Mouse (Mus musculus): Measurements from ENCODE around the gene Rcor3. TPM values are rescaled to one million over a fixed set of nuclear protein-coding genes. Genes with fewer than 3 reads are reported as not detected.

Rcor3 gene
- polyA plus RNA-seq, 1 experiment from 2014 or later = 16.9 TPM

- WGBS = 83% methylated on average over 1 of the region's 1 CpGs
- no peak for ATAC-seq (ENCODE audit: low FRiP score, low TSS enrichment)
- peaks cover 10% of the 10 kb centered on the region for H3K4me1 ChIP-seq (replicated peaks; ENCODE audit: control insufficient read depth, insufficient read depth)
- H3K27me3 ChIP-seq (ENCODE audit: control insufficient read depth, insufficient read depth, low read length) = no peaks in the 10 kb centered on the region
- no peaks in the 10 kb centered on the region; the same call in 1 of the 2 replicates for H3K9me3 ChIP-seq (ENCODE audit: control insufficient read depth, low read length)
- no peak overlapping the region for H3K4me3 ChIP-seq (ENCODE audit: low read depth, low read length)
- H3K27ac ChIP-seq (replicated peaks) = peak overlapping the region; percentile 76
- 0 out of 2 replicates have a peak, but pooled peaks cover 4% of the 10 kb centered on the region for H3K36me3 ChIP-seq (ENCODE audit: control insufficient read depth, insufficient read depth, low read length)
- no peak for DNase-seq (ENCODE audit: low spot score)
- H3K4me2 ChIP-seq (replicated peaks; ENCODE audit: low read depth) = no peak overlapping the region
- no peak overlapping the region for H3K9ac ChIP-seq (ENCODE audit: low read length)
- TF ChIP-seq EP300 (optimal IDR thresholded peaks at IDR 0.05) (no peak), CTCF (IDR thresholded peaks at IDR 0.05; ENCODE audit: low read depth) (no peak)
These were observed 58.7 kb downstream of the Rcor3 start for GRCm38 (mm10) chr1:192079121-192079520.

DNA sequence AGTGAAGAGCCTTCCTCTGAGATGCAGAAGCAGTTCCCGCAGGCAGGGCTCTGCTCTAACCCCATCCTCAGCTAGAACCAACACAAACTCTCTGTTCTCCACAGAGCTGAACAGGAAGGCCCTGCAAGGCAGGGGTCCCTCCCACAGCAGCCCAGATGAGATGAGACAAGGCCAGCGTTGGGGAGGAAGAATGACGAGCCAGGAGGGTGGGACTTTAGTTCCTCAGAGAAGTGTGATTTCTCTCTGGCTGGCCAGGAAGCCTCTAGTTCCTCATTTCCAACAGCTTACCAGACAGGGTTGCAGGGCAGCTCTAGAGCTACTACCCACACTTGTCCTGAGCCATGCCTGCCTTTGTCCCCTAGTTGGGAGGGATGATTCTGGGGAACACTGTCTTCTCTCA lies 59.5 kb downstream of the Rcor3 start:
- H3K4me1 ChIP-seq (replicated peaks; ENCODE audit: control insufficient read depth, insufficient read depth) = peaks cover 10% of the 10 kb centered on the region
- ATAC-seq (ENCODE audit: low FRiP score, low TSS enrichment) (no peak; the same call in 1 of the 2 replicates), DNase-seq (ENCODE audit: low spot score) (no peak)
- TF ChIP-seq CTCF (IDR thresholded peaks at IDR 0.05; ENCODE audit: low read depth) (no peak), EP300 (optimal IDR thresholded peaks at IDR 0.05) (no peak)
- peak overlapping the region; percentile 76 for H3K27ac ChIP-seq (replicated peaks)
- 37% methylated on average over 3 of the region's 3 CpGs for WGBS
- no peak overlapping the region for H3K4me2 ChIP-seq (replicated peaks; ENCODE audit: low read depth)
- H3K36me3 ChIP-seq (ENCODE audit: control insufficient read depth, insufficient read depth, low read length) = 0 out of 2 replicates have a peak, but pooled peaks cover 4% of the 10 kb centered on the region
- no peaks in the 10 kb centered on the region; the same call in 1 of the 2 replicates for H3K9me3 ChIP-seq (ENCODE audit: control insufficient read depth, low read length)
- no peak overlapping the region for H3K4me3 ChIP-seq (ENCODE audit: low read depth, low read length)
- H3K27me3 ChIP-seq (ENCODE audit: control insufficient read depth, insufficient read depth, low read length) = no peaks in the 10 kb centered on the region
- H3K9ac ChIP-seq (ENCODE audit: low read length) = no peak overlapping the region

DNA sequence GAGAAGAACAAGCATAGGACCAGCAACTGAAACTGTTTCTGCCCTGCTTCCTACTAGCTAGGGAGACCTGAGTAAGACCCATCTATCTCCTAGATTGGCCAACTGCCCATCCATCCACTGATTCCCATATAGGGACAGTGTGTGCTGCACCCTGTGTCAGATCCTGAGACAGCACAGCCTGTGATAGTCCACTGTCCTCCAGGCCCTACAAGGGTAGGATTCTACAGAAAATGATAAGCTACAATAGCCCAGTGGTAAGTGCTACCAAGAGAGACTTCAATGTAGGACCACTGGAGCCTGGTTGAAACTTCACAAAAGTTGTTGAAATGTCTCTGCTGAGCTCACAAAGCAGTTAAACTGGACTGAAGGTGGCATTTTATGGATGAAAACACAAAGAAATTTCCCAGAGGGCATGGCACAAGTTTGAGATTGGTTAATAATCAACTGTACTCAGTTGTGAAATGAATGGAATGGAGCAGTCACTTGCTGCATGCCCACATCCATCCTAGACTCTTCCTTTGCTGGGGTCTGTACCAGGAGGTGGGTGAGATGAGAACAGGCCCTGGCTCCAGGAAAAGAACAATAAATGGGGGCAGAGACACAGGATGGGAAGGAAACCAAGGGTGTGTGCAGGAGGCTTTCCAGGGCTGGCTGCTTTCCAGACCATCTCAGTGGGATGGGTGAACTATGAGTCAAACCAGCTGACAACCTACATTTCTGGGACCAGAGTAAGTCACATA lies 60.9 kb downstream of the Rcor3 start:
- Histone ChIP-seq H3K36me3 (ENCODE audit: control insufficient read depth, insufficient read depth, low read length) (0 out of 2 replicates have a peak, but pooled peaks cover 4% of the 10 kb centered on the region), H3K27ac (replicated peaks) (peak overlapping the region; percentile 76), H3K4me3 (ENCODE audit: low read depth, low read length) (no peak overlapping the region), H3K4me1 (replicated peaks; ENCODE audit: control insufficient read depth, insufficient read depth) (peaks cover 10% of the 10 kb centered on the region), H3K9me3 (ENCODE audit: control insufficient read depth, low read length) (no peaks in the 10 kb centered on the region; the same call in 1 of the 2 replicates), H3K27me3 (ENCODE audit: control insufficient read depth, insufficient read depth, low read length) (no peaks in the 10 kb centered on the region), H3K4me2 (replicated peaks; ENCODE audit: low read depth) (no peak overlapping the region), H3K9ac (ENCODE audit: low read length) (no peak overlapping the region)
- ATAC-seq (ENCODE audit: low FRiP score, low TSS enrichment) (no peak), DNase-seq (ENCODE audit: low spot score) (no peak)
- TF ChIP-seq EP300 (optimal IDR thresholded peaks at IDR 0.05) (no peak), CTCF (IDR thresholded peaks at IDR 0.05; ENCODE audit: low read depth) (no peak)

GRCm38 (mm10) chr1:192076101-192076500 lies 61.8 kb downstream of the Rcor3 start:
- ATAC-seq (ENCODE audit: low FRiP score, low TSS enrichment) = no peak
- DNase-seq (ENCODE audit: low spot score) = no peak
- TF ChIP-seq CTCF (IDR thresholded peaks at IDR 0.05; ENCODE audit: low read depth) = no peak
- no peak for TF ChIP-seq EP300 (optimal IDR thresholded peaks at IDR 0.05)
- 60% methylated on average over 4 of the region's 4 CpGs for WGBS
- Histone ChIP-seq H3K9me3 (ENCODE audit: control insufficient read depth, low read length) (no peaks in the 10 kb centered on the region), H3K4me3 (ENCODE audit: low read depth, low read length) (no peak overlapping the region), H3K4me2 (replicated peaks; ENCODE audit: low read depth) (no peak overlapping the region), H3K9ac (ENCODE audit: low read length) (no peak overlapping the region), H3K27ac (replicated peaks) (peak overlapping the region; percentile 30; the same call in 1 of the 2 replicates), H3K36me3 (ENCODE audit: control insufficient read depth, insufficient read depth, low read length) (no peaks in the 10 kb centered on the region), H3K27me3 (ENCODE audit: control insufficient read depth, insufficient read depth, low read length) (no peaks in the 10 kb centered on the region), H3K4me1 (replicated peaks; ENCODE audit: control insufficient read depth, insufficient read depth) (peaks cover 10% of the 10 kb centered on the region)

DNA sequence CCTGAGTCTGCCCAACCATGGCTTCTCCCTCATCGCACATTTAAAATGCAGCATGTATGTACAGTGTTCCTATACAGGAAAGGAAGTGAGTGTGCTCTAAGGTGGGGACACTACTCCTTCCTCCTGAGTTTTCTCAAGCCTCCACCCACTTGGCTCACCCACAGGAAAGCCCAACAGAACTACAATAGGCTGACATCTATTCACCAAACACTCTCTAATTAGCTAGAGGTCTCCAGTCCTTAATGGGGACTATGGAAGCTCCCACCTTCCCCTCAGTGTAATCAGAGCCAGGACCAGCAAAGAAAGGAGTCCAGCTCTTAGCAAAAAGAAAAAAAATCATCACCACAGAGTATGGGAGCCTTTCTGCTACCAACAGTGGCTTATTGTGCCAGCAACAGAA lies 63.0 kb downstream of the Rcor3 start:
- H3K9me3 ChIP-seq (ENCODE audit: control insufficient read depth, low read length) = no peaks in the 10 kb centered on the region
- no peak overlapping the region for H3K27ac ChIP-seq (replicated peaks)
- DNase-seq (ENCODE audit: low spot score) = no peak
- H3K36me3 ChIP-seq (ENCODE audit: control insufficient read depth, insufficient read depth, low read length) = no peaks in the 10 kb centered on the region
- H3K4me3 ChIP-seq (ENCODE audit: low read depth, low read length) = no peak overlapping the region
- no peak overlapping the region for H3K4me2 ChIP-seq (replicated peaks; ENCODE audit: low read depth)
- no peak overlapping the region for H3K9ac ChIP-seq (ENCODE audit: low read length)
- ATAC-seq (ENCODE audit: low FRiP score, low TSS enrichment) = no peak
- TF ChIP-seq CTCF (IDR thresholded peaks at IDR 0.05; ENCODE audit: low read depth) (no peak), EP300 (optimal IDR thresholded peaks at IDR 0.05) (no peak)
- no peaks in the 10 kb centered on the region for H3K27me3 ChIP-seq (ENCODE audit: control insufficient read depth, insufficient read depth, low read length)
- 26% methylated on average over 1 of the region's 1 CpGs for WGBS
- H3K4me1 ChIP-seq (replicated peaks; ENCODE audit: control insufficient read depth, insufficient read depth) = peaks cover 13% of the 10 kb centered on the region

DNA sequence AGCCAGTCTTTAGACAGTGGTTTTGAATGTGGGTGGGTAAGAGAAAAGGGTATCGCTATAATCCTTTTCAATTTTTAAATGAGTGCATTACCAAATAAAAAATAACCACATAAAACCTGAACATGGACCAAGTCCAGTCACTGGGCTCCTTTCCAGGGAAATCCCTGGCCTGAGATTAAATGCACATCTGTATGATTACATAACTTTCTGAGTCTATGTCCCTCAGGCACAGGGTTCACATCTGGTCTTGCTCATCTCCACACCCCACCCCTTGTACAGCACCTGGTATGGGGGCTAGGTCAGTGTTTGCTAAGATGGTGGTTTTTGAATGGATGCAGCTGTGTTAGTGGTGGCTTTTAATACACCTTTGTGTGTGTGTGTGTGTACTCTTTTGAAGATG lies 65.4 kb downstream of the Rcor3 start:
- Histone ChIP-seq H3K27ac (replicated peaks) (no peak overlapping the region), H3K9me3 (ENCODE audit: control insufficient read depth, low read length) (no peaks in the 10 kb centered on the region), H3K4me2 (replicated peaks; ENCODE audit: low read depth) (no peak overlapping the region), H3K4me3 (ENCODE audit: low read depth, low read length) (no peak overlapping the region), H3K9ac (ENCODE audit: low read length) (no peak overlapping the region), H3K27me3 (ENCODE audit: control insufficient read depth, insufficient read depth, low read length) (no peaks in the 10 kb centered on the region), H3K36me3 (ENCODE audit: control insufficient read depth, insufficient read depth, low read length) (peaks cover 4% of the 10 kb centered on the region; the same call in 1 of the 2 replicates), H3K4me1 (replicated peaks; ENCODE audit: control insufficient read depth, insufficient read depth) (peaks cover 11% of the 10 kb centered on the region)
- no peak for TF ChIP-seq EP300 (optimal IDR thresholded peaks at IDR 0.05)
- no peak for TF ChIP-seq CTCF (IDR thresholded peaks at IDR 0.05; ENCODE audit: low read depth)
- DNase-seq (ENCODE audit: low spot score) (no peak), ATAC-seq (ENCODE audit: low FRiP score, low TSS enrichment) (no peak)
- WGBS = 47% methylated on average over 1 of the region's 1 CpGs

Measured in stomach, postnatal 0 days (tissue).